Mouse (Mus musculus) lung, embryonic 16.5 days (tissue): ENCODE data around the gene Crip3. TPM values are rescaled to one million over a fixed set of nuclear protein-coding genes. Genes with fewer than 3 reads are reported as not detected.

Experiments
- ATAC-seq: fragments of 200-750 bp; cut with Nextera tagmentation; 2 replicates; pipeline ENCODE4 v1.8.0; 2017; ENCODE audit warnings: low read depth, mild to moderate bottlenecking, moderate library complexity
- H3K27ac ChIP-seq: fragments of 300-500 bp; sonication (generic); 2 replicates; pipeline ENCODE4 v1.5.1; 2014; ENCODE audit warnings: mild to moderate bottlenecking, control low read depth, low read length
- H3K27me3 ChIP-seq: fragments of 300-500 bp; sonication (generic); 2 replicates; pipeline ENCODE4 v1.6.1; 2014; ENCODE audit warnings: low read depth, low read length, mixed read lengths; ENCODE audit not compliant: control insufficient read depth, insufficient read depth
- H3K36me3 ChIP-seq: fragments of 300-500 bp; sonication (generic); 2 replicates; pipeline ENCODE4 v1.6.1; 2014; ENCODE audit warnings: low read length; ENCODE audit not compliant: control insufficient read depth, insufficient read depth
- H3K4me1 ChIP-seq: fragments of 300-500 bp; sonication (generic); replicated peaks from 2 replicates; pipeline ENCODE4 v1.6.1; 2014; ENCODE audit warnings: low read length, mixed read lengths; ENCODE audit not compliant: control insufficient read depth, insufficient read depth
- H3K4me2 ChIP-seq: fragments of 300-500 bp; sonication (generic); 2 replicates; pipeline ENCODE4 v1.6.1; 2014; ENCODE audit warnings: low read depth, low read length, control low read depth
- H3K4me3 ChIP-seq: fragments of 300-500 bp; sonication (generic); 2 replicates; pipeline ENCODE4 v1.5.1; 2014; ENCODE audit warnings: mild to moderate bottlenecking, low read length, control low read depth
- H3K9ac ChIP-seq: fragments of 300-500 bp; sonication (generic); 2 replicates; pipeline ENCODE4 v1.6.1; 2014; ENCODE audit warnings: low read length, control low read depth
- H3K9me3 ChIP-seq: fragments of 300-500 bp; sonication (generic); 2 replicates; pipeline ENCODE4 v1.6.1; 2016; ENCODE audit warnings: low read length; ENCODE audit not compliant: control insufficient read depth
- WGBS: fragments of 180-500 bp; shearing (Covaris S2); extraction: QIAGEN DNeasy Blood & Tissue Kit; methylation state at CpG from one replicate; pipeline ENCODE4 v1.1.7; 2014; 5-methylcytosine and 5-hydroxymethylcytosine counted together
- polyA plus RNA-seq: library from polyadenylated mRNA; unstranded; fragments of >200 nt; fragmentation: Nextera tagmentation; extraction: Ambion mirVana; gene quantifications from 2 replicates; pipeline ENCODE4 v1.2.1, GENCODE M21; 2015

The Crip3 gene
- 3.3 and 8.2 TPM in 2 replicates for polyA plus RNA-seq

- Histone ChIP-seq H3K9ac (no peak within 1 kb of the TSS), H3K27ac (no peak within 1 kb of the TSS), H3K4me2 (peak within 1 kb of the TSS; percentile 42), H3K27me3 (no peaks in the 10 kb centered on the region), H3K36me3 (no peaks in the 10 kb centered on the region), H3K4me3 (0 out of 2 replicates have a peak within 1 kb of the TSS, but pooled peaks have one; percentile 10), H3K4me1 (peaks cover 7% of the 10 kb centered on the region), H3K9me3 (no peaks in the 10 kb centered on the region)
- ATAC-seq: peak; percentile 73; the same call in 1 of the 2 replicates
- 13% methylated on average over 13 of the region's 18 CpGs for WGBS
Measured at GRCm38 (mm10) chr17:46428761-46429414, at the start of gene Crip3. Gene Crip3, plus strand, starts transcription at chr17:46428926.

GRCm38 (mm10) chr17:46383294-46384060 lies 45.2 kb upstream of the Crip3 start, which contains the start of gene Zfp318:
Gene Zfp318, plus strand, starts transcription at chr17:46383731.
- Histone ChIP-seq H3K27me3 (no peaks in the 10 kb centered on the region), H3K4me1 (peaks cover 12% of the 10 kb centered on the region), H3K4me3 (peak within 1 kb of the TSS; percentile 93), H3K9ac (peak within 1 kb of the TSS; percentile 96), H3K4me2 (peak within 1 kb of the TSS; percentile 86), H3K27ac (peak within 1 kb of the TSS; percentile 84), H3K9me3 (no peaks in the 10 kb centered on the region), H3K36me3 (peaks cover 11% of the 10 kb centered on the region)
- WGBS: under 1% methylated on average over 56 of the region's 105 CpGs
- ATAC-seq: peak; percentile 99

- ATAC-seq: peak; percentile 0; the same call in 1 of the 2 replicates
- peak overlapping the region; percentile 84 for H3K27ac ChIP-seq
Measured at GRCm38 (mm10) chr17:46384061-46384801, 44.5 kb upstream of the Crip3 start.

GRCm38 (mm10) chr17:46388200-46388599 lies 40.5 kb upstream of the Crip3 start:
- no peak for ATAC-seq
- H3K27me3 ChIP-seq: no peaks in the 10 kb centered on the region
- WGBS: 76% methylated on average over 3 of the region's 3 CpGs
- H3K4me2 ChIP-seq: no peak overlapping the region
- H3K27ac ChIP-seq: no peak overlapping the region
- no peak overlapping the region for H3K9ac ChIP-seq
- no peaks in the 10 kb centered on the region for H3K9me3 ChIP-seq
- H3K36me3 ChIP-seq: peaks cover 17% of the 10 kb centered on the region
- H3K4me3 ChIP-seq: no peak overlapping the region
- peaks cover 10% of the 10 kb centered on the region for H3K4me1 ChIP-seq

More at GRCm38 (mm10) chr17:46384061-46384801, 44.5 kb upstream of the Crip3 start:
- peaks cover 11% of the 10 kb centered on the region for H3K36me3 ChIP-seq
- H3K9ac ChIP-seq: peak overlapping the region; percentile 96
- no peaks in the 10 kb centered on the region for H3K9me3 ChIP-seq
- H3K4me3 ChIP-seq: peak overlapping the region; percentile 93
- H3K4me2 ChIP-seq: peak overlapping the region; percentile 86
- H3K27me3 ChIP-seq: no peaks in the 10 kb centered on the region
- 1% methylated on average over 64 of the region's 70 CpGs for WGBS
- peaks cover 12% of the 10 kb centered on the region for H3K4me1 ChIP-seq

GRCm38 (mm10) chr17:46393012-46393411 lies 35.7 kb upstream of the Crip3 start:
- H3K4me2 ChIP-seq: no peak overlapping the region
- H3K27ac ChIP-seq: no peak overlapping the region
- 36% methylated on average over 2 of the region's 2 CpGs for WGBS
- no peak overlapping the region for H3K4me3 ChIP-seq
- no peaks in the 10 kb centered on the region for H3K27me3 ChIP-seq
- no peaks in the 10 kb centered on the region for H3K4me1 ChIP-seq
- H3K9me3 ChIP-seq: no peaks in the 10 kb centered on the region
- no peak overlapping the region for H3K9ac ChIP-seq
- ATAC-seq: no peak
- peaks cover 16% of the 10 kb centered on the region for H3K36me3 ChIP-seq

- no peak overlapping the region for H3K4me3 ChIP-seq
- no peak overlapping the region for H3K4me2 ChIP-seq
- H3K36me3 ChIP-seq: peaks cover 11% of the 10 kb centered on the region
- 92% methylated on average over 1 of the region's 1 CpGs for WGBS
- ATAC-seq: no peak
- no peak overlapping the region for H3K9ac ChIP-seq
- H3K4me1 ChIP-seq: no peaks in the 10 kb centered on the region
- no peaks in the 10 kb centered on the region for H3K9me3 ChIP-seq
- H3K27me3 ChIP-seq: no peaks in the 10 kb centered on the region
- H3K27ac ChIP-seq: no peak overlapping the region
Measured at GRCm38 (mm10) chr17:46394631-46395030, 34.1 kb upstream of the Crip3 start.

GRCm38 (mm10) chr17:46408478-46408877 lies 20.2 kb upstream of the Crip3 start:
- no peak for ATAC-seq
- H3K27me3 ChIP-seq: no peaks in the 10 kb centered on the region
- H3K9ac ChIP-seq: no peak overlapping the region
- no peak overlapping the region for H3K4me2 ChIP-seq
- H3K36me3 ChIP-seq: peaks cover 18% of the 10 kb centered on the region
- no peaks in the 10 kb centered on the region for H3K4me1 ChIP-seq
- no peak overlapping the region for H3K27ac ChIP-seq
- H3K9me3 ChIP-seq: no peaks in the 10 kb centered on the region
- WGBS: 28% methylated on average over 3 of the region's 3 CpGs
- H3K4me3 ChIP-seq: no peak overlapping the region

GRCm38 (mm10) chr17:46418628-46419027 lies 10.1 kb upstream of the Crip3 start:
- H3K36me3 ChIP-seq: peaks cover 3% of the 10 kb centered on the region; the same call in 1 of the 2 replicates
- no peaks in the 10 kb centered on the region for H3K4me1 ChIP-seq
- no peaks in the 10 kb centered on the region for H3K9me3 ChIP-seq
- WGBS: 74% methylated on average over 5 of the region's 5 CpGs
- H3K4me2 ChIP-seq: no peak overlapping the region
- H3K4me3 ChIP-seq: no peak overlapping the region
- no peaks in the 10 kb centered on the region for H3K27me3 ChIP-seq
- H3K9ac ChIP-seq: no peak overlapping the region
- no peak overlapping the region for H3K27ac ChIP-seq
- no peak for ATAC-seq

- Histone ChIP-seq H3K9ac (no peak overlapping the region), H3K27ac (no peak overlapping the region), H3K4me3 (no peak overlapping the region), H3K36me3 (no peaks in the 10 kb centered on the region), H3K4me2 (no peak overlapping the region), H3K9me3 (no peaks in the 10 kb centered on the region), H3K4me1 (no peaks in the 10 kb centered on the region), H3K27me3 (no peaks in the 10 kb centered on the region)
- ATAC-seq: no peak
Measured at GRCm38 (mm10) chr17:46419717-46420116, 9.0 kb upstream of the Crip3 start.
